Mouse (Mus musculus) lung, postnatal 36 days (tissue): ENCODE data around the gene Chrnb2.

ENCODE experiments used
- DNase-seq: peaks from one replicate; pipeline ENCODE4 v3.0.0; 2022; ENCODE audit warnings: mixed read lengths

Gene Chrnb2

GRCm38 (mm10) chr3:89703596-89703995, 60.8 kb downstream of the Chrnb2 start:
- no peak for DNase-seq

GRCm38 (mm10) chr3:89700461-89700860, 64.0 kb downstream of the Chrnb2 start:
- no peak for DNase-seq

DNA sequence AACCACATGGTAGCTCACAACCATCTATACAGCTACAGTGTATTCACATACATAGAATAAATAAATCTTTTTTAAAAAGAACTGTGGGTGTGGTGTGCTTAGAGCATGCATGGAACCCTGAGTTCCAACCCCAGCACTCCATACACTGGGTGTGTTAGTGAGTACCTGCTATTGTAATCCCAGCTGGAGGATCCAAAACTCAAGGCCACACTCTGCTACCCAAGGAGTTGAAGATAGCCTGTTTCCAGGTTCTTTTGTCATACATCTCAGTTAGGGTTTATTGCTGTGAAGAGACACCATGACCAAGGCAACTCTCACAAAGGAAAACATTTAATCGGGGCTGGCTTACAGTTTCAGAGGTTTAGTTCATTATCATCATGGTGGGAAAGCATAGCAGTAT, 65.5 kb downstream of the Chrnb2 start:
- no peak for DNase-seq
